Mouse (Mus musculus) brain, adult 2 months (tissue): ENCODE measurements around the gene Prrg4.
"Not testable (repeated sequence)": the region's sequence is repeated elsewhere in the genome, so short reads cannot be mapped to it uniquely, and the experiment has no call there.

Experiments
- DNase-seq: peaks from one replicate; pipeline ENCODE4 v3.0.0; 2011; ENCODE audit warnings: low read depth, low spot score

Prrg4 gene

GRCm38 (mm10) chr2:104849276-104849990 is at the start of gene Prrg4:
Gene Prrg4 (minus strand): TSS chr2:104849876.
- DNase-seq = peak; percentile 53

GRCm38 (mm10) chr2:104887882-104888566 is 38.3 kb upstream of the Prrg4 start:
- DNase-seq = peak; percentile 90

- DNase-seq = not testable (repeated sequence)
Measured at GRCm38 (mm10) chr2:104887331-104887730, 37.7 kb upstream of the Prrg4 start.

GRCm38 (mm10) chr2:104886109-104886508 is 36.4 kb upstream of the Prrg4 start:
- DNase-seq = no peak

GRCm38 (mm10) chr2:104878794-104879193 is 29.1 kb upstream of the Prrg4 start:
- DNase-seq = no peak

GRCm38 (mm10) chr2:104869101-104869500 is 19.4 kb upstream of the Prrg4 start:
- no peak for DNase-seq

GRCm38 (mm10) chr2:104867282-104867855 is 17.7 kb upstream of the Prrg4 start, which contains the start of gene Ccdc73:
Gene Ccdc73 (plus strand): TSS chr2:104867805.
- no peak for DNase-seq

GRCm38 (mm10) chr2:104864176-104864860 is 14.6 kb upstream of the Prrg4 start:
- no peak for DNase-seq

- DNase-seq = no peak
Measured at GRCm38 (mm10) chr2:104860426-104860825, 10.8 kb upstream of the Prrg4 start.

GRCm38 (mm10) chr2:104859060-104859459 is 9.4 kb upstream of the Prrg4 start:
- no peak for DNase-seq

GRCm38 (mm10) chr2:104858083-104858482 is 8.4 kb upstream of the Prrg4 start:
- DNase-seq = not testable (repeated sequence)

GRCm38 (mm10) chr2:104856218-104856617 is 6.5 kb upstream of the Prrg4 start:
- DNase-seq = no peak

GRCm38 (mm10) chr2:104855732-104856131 is 6.1 kb upstream of the Prrg4 start:
- peak; percentile 47 for DNase-seq

GRCm38 (mm10) chr2:104854836-104855235 is 5.2 kb upstream of the Prrg4 start:
- no peak for DNase-seq

- DNase-seq = no peak
Measured at GRCm38 (mm10) chr2:104852546-104852945, 2.9 kb upstream of the Prrg4 start.

GRCm38 (mm10) chr2:104851686-104852085 is 2.0 kb upstream of the Prrg4 start:
- DNase-seq = peak; percentile 17

- DNase-seq = no peak
Measured at GRCm38 (mm10) chr2:104849991-104850359, 299 bp upstream of the Prrg4 start.

GRCm38 (mm10) chr2:104848235-104849161 is 1.2 kb downstream of the Prrg4 start:
- no peak for DNase-seq

GRCm38 (mm10) chr2:104847645-104848044 is 2.0 kb downstream of the Prrg4 start:
- DNase-seq = peak; percentile 50

- DNase-seq = no peak
Measured at GRCm38 (mm10) chr2:104846638-104847414, 2.9 kb downstream of the Prrg4 start.
